Mouse (Mus musculus) gastrocnemius, adult 2 months (tissue): ENCODE measurements around the gene 1700023F06Rik. TPM values are rescaled to one million over a fixed set of nuclear protein-coding genes. Genes with fewer than 3 reads are reported as not detected.
"Not testable (repeated sequence)": the region's sequence is repeated elsewhere in the genome, so short reads cannot be mapped to it uniquely, and the experiment has no call there.

Experiments used
- DNase-seq: peaks from one replicate; pipeline ENCODE4 v3.0.0; 2022
- H3K27ac ChIP-seq: fragments of 200-600 bp; 2 replicates; pipeline ENCODE4 v1.8.1; 2022; ENCODE audit warnings: mild to moderate bottlenecking
- H3K4me3 ChIP-seq: fragments of 200-600 bp; 2 replicates; pipeline ENCODE4 v1.8.1; 2022; ENCODE audit warnings: mild to moderate bottlenecking, moderate library complexity
- CTCF ChIP-seq: fragments of 200-600 bp; IDR thresholded peaks from 2 replicates; pipeline ENCODE4 v1.8.1; 2022; ENCODE audit warnings: antibody characterized with exemption, mild to moderate bottlenecking, moderate library complexity
- intact Hi-C: fragments of 180-260 bp; cut with DNase I; formaldehyde crosslinking; loops from one replicate; pipeline ENCODE4 v1.15.1; 2025
- total RNA-seq, 2 experiments: library from RNA; stranded (reverse); gene quantifications; 2 replicates each; pipeline ENCODE4 v1.2.3; 2021

1700023F06Rik gene
- total RNA-seq, 2 experiments from 2014 or later = not detected

- Histone ChIP-seq H3K4me3 (no peak overlapping the region), H3K27ac (0 out of 2 replicates have a peak overlapping the region, but pooled peaks have one; percentile 87)
- intact Hi-C loops = no loop called here
- peak; percentile 21 for DNase-seq
- TF ChIP-seq CTCF = peak; percentile 28; the same call in 1 of the 2 replicates
Measured at GRCm38 (mm10) chr11:103237757-103238156, 29.4 kb upstream of the 1700023F06Rik start.

GRCm38 (mm10) chr11:103236903-103237302 lies 28.5 kb upstream of the 1700023F06Rik start:
- Histone ChIP-seq H3K4me3 (no peak overlapping the region), H3K27ac (peak overlapping the region; percentile 87)
- no peak for TF ChIP-seq CTCF
- intact Hi-C loops = no loop called here
- peak; percentile 73 for DNase-seq

GRCm38 (mm10) chr11:103236431-103236830 lies 28.1 kb upstream of the 1700023F06Rik start:
- peak; percentile 22 for DNase-seq
- intact Hi-C loops = no loop called here
- no peak overlapping the region for H3K4me3 ChIP-seq
- no peak for TF ChIP-seq CTCF
- peak overlapping the region; percentile 87 for H3K27ac ChIP-seq

GRCm38 (mm10) chr11:103235702-103236101 lies 27.3 kb upstream of the 1700023F06Rik start:
- peak overlapping the region; percentile 87 for H3K27ac ChIP-seq

GRCm38 (mm10) chr11:103234447-103234846 lies 26.1 kb upstream of the 1700023F06Rik start:
- TF ChIP-seq CTCF = no peak
- DNase-seq = peak; percentile 31
- no peak overlapping the region for H3K4me3 ChIP-seq
- intact Hi-C loops = loop anchor here (5.0 kb wide), 1 partner anchor 33 kb away; the partner anchor contains the start of gene Map3k14
- peak overlapping the region; percentile 87 for H3K27ac ChIP-seq

More at GRCm38 (mm10) chr11:103235702-103236101, 27.3 kb upstream of the 1700023F06Rik start:
- intact Hi-C loops = no loop called here
- peak; percentile 85 for DNase-seq
- no peak overlapping the region for H3K4me3 ChIP-seq
- TF ChIP-seq CTCF = no peak

GRCm38 (mm10) chr11:103232966-103233365 lies 24.6 kb upstream of the 1700023F06Rik start:
- no peak overlapping the region for H3K4me3 ChIP-seq
- peak; percentile 89 for DNase-seq
- intact Hi-C loops = loop anchor here (1.0 to 5.0 kb wide), 2 partner anchors 34 to 92 kb away; partner anchors contain the start of gene Map3k14
- peak overlapping the region; percentile 21; the same call in 1 of the 2 replicates for H3K27ac ChIP-seq
- TF ChIP-seq CTCF = peak; percentile 95

GRCm38 (mm10) chr11:103231367-103231766 lies 23.0 kb upstream of the 1700023F06Rik start:
- no peak for TF ChIP-seq CTCF
- DNase-seq = no peak
- Histone ChIP-seq H3K4me3 (no peak overlapping the region), H3K27ac (no peak overlapping the region)
- intact Hi-C loops = loop anchor here (5.0 kb wide), 1 partner anchor 36 kb away; the partner anchor contains the start of gene Map3k14

GRCm38 (mm10) chr11:103230626-103231025 lies 22.3 kb upstream of the 1700023F06Rik start:
- intact Hi-C loops = loop anchor here (5.0 kb wide), 1 partner anchor 37 kb away; the partner anchor contains the start of gene Map3k14
- peak; percentile 78 for DNase-seq
- H3K27ac ChIP-seq = peak overlapping the region; percentile 58
- no peak for TF ChIP-seq CTCF
- H3K4me3 ChIP-seq = no peak overlapping the region

GRCm38 (mm10) chr11:103229608-103230007 lies 21.2 kb upstream of the 1700023F06Rik start:
- DNase-seq = no peak
- peak; percentile 32; the same call in 1 of the 2 replicates for TF ChIP-seq CTCF
- intact Hi-C loops = loop anchor here (5.0 to 10.0 kb wide), 2 partner anchors 38 to 55 kb away; partner anchors contain the start of genes Fmnl1 and Map3k14
- Histone ChIP-seq H3K4me3 (no peak overlapping the region), H3K27ac (no peak overlapping the region)

GRCm38 (mm10) chr11:103223951-103224456 lies 15.6 kb upstream of the 1700023F06Rik start:
- DNase-seq = peak; percentile 81
- intact Hi-C loops = loop anchor here (10.0 kb wide), 1 partner anchor 49 kb away; the partner anchor contains the start of gene Fmnl1
- Histone ChIP-seq H3K4me3 (peak overlapping the region; percentile 50), H3K27ac (peak overlapping the region; percentile 83)
- no peak for TF ChIP-seq CTCF

GRCm38 (mm10) chr11:103223444-103223843 lies 15.1 kb upstream of the 1700023F06Rik start:
- H3K27ac ChIP-seq = peak overlapping the region; percentile 83
- no peak for DNase-seq
- TF ChIP-seq CTCF = no peak
- H3K4me3 ChIP-seq = peak overlapping the region; percentile 50
- intact Hi-C loops = loop anchor here (10.0 kb wide), 1 partner anchor 49 kb away; the partner anchor contains the start of gene Fmnl1

- intact Hi-C loops = loop anchor here (10.0 kb wide), 1 partner anchor 48 kb away; the partner anchor contains the start of gene Fmnl1
- H3K4me3 ChIP-seq, DNase-seq, H3K27ac ChIP-seq: not testable (repeated sequence)
Measured at GRCm38 (mm10) chr11:103222718-103223117, 14.4 kb upstream of the 1700023F06Rik start.

- no peak for TF ChIP-seq CTCF
- Histone ChIP-seq H3K27ac (no peak overlapping the region), H3K4me3 (no peak overlapping the region)
- no peak for DNase-seq
- intact Hi-C loops = loop anchor here (10.0 kb wide), 1 partner anchor 47 kb away; the partner anchor contains the start of gene Fmnl1
Measured at GRCm38 (mm10) chr11:103221437-103221836, 13.1 kb upstream of the 1700023F06Rik start.
